Mouse (Mus musculus): ENCODE results near the gene Prl3b1.

GRCm38 (mm10) chr13:27259136-27259535, 17.5 kb downstream of the Prl3b1 start, which contains the start of gene Prl3a1:
- TF ChIP-seq CTCF (IDR thresholded peaks at IDR 0.05; ENCODE audit: control insufficient read depth, insufficient read depth, low read length) (no peak), POLR2A (IDR thresholded peaks at IDR 0.05; ENCODE audit: borderline replicate concordance, control insufficient read depth, low read depth, low read length) (no peak)
